14 mouse cellular contexts compared by ENCODE assay signal in the genomic region with DNA sequence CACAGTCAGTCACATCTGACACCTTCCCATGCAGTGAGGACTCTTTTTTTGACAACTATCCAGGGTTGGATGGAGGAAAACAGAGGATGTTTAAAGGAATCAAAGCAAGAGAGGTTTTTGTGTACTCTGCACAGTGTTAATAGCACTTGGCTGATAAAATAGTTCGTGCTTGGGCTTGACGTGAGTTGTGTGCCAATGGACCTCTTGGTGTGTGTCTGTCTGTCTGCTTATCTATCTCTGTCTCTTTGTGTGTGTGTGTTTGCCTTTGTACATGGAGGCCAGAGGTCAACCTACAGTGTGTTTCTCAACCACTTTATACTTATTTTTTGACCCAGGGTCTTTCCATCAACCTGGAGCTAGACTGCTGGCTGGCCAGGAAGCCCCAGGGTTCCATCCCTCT. TPM values are rescaled to one million over a fixed set of nuclear protein-coding genes. Genes with fewer than 3 reads are reported as not detected.
"Had no signal": no experiment of that assay in that cellular context is flagged by ENCODE, and none has a peak within 500 bp of the region (broad histone marks: within the 10 kb centered on the region; RNA-seq: fewer than 3 reads in every experiment).

No protein-coding gene starts in this region.

- H3K9me3 ChIP-seq: hindbrain, embryonic 12.5 days; kidney, embryonic 15.5 days; limb, embryonic 15.5 days; neural tube, embryonic 15.5 days had no signal

- H3K4me3 ChIP-seq: hindbrain, embryonic 12.5 days; kidney, embryonic 15.5 days; limb, embryonic 15.5 days; midbrain, embryonic 10.5 days; myocyte; neural tube, embryonic 15.5 days had no signal

- DNase-seq: kidney, adult 18-20 months; kidney, postnatal 14 days; lung, postnatal 4 days; midbrain, embryonic 14.5 days; right cerebral cortex, adult 18-20 months; right cerebral cortex, postnatal 25 days; thymus, adult 2 months; thymus, postnatal 25 days had no signal

- H3K9ac ChIP-seq: hindbrain, embryonic 12.5 days; kidney, embryonic 15.5 days; limb, embryonic 15.5 days; neural tube, embryonic 15.5 days had no signal

- H3K4me2 ChIP-seq: hindbrain, embryonic 12.5 days; kidney, embryonic 15.5 days; limb, embryonic 15.5 days; neural tube, embryonic 15.5 days had no signal

- H3K36me3 ChIP-seq: hindbrain, embryonic 12.5 days; neural tube, embryonic 15.5 days had no signal

- H3K27ac ChIP-seq: hindbrain, embryonic 12.5 days; kidney, embryonic 15.5 days; limb, embryonic 15.5 days; midbrain, embryonic 10.5 days; neural tube, embryonic 15.5 days had no signal

- H3K27me3 ChIP-seq: hindbrain, embryonic 12.5 days; kidney, embryonic 15.5 days; limb, embryonic 15.5 days; neural tube, embryonic 15.5 days had no signal

RNA-seq across cellular contexts. Expression of gene Zfp618, which starts 27.8 kb away (rescaled TPM):
- polyA plus RNA-seq: myocyte had no signal
